Mouse (Mus musculus) embryonic facial prominence, embryonic 14.5 days (tissue): Measurements from ENCODE around the gene Wdr18. TPM values are rescaled to one million over a fixed set of nuclear protein-coding genes. Genes with fewer than 3 reads are reported as not detected.

Experiments
- ATAC-seq: fragments of 200-750 bp; cut with Nextera tagmentation; 2 replicates; pipeline ENCODE4 v1.8.0; 2017; ENCODE audit warnings: low read depth, moderate number of reproducible peaks, moderate TSS enrichment
- DNase-seq: peaks from one replicate; pipeline ENCODE4 v3.0.0-alpha.2; 2015; ENCODE audit warnings: low spot score
- H3K27ac ChIP-seq: fragments of 300-500 bp; sonication (generic); replicated peaks from 2 replicates; pipeline ENCODE4 v1.5.1; 2014; ENCODE audit warnings: low read depth, mild to moderate bottlenecking, low read length, moderate library complexity
- H3K27me3 ChIP-seq: fragments of 300-500 bp; sonication (generic); replicated peaks from 2 replicates; pipeline ENCODE4 v1.6.1; 2014; ENCODE audit warnings: low read length; ENCODE audit not compliant: control insufficient read depth, insufficient read depth
- H3K36me3 ChIP-seq: fragments of 300-500 bp; sonication (generic); 2 replicates; pipeline ENCODE4 v1.6.1; 2014; ENCODE audit warnings: low read length, mixed read lengths; ENCODE audit not compliant: control insufficient read depth, insufficient read depth
- H3K4me1 ChIP-seq: fragments of 300-500 bp; sonication (generic); 2 replicates; pipeline ENCODE4 v1.6.1; 2014; ENCODE audit warnings: antibody characterized with exemption, low read length; ENCODE audit not compliant: control insufficient read depth, insufficient read depth
- H3K4me2 ChIP-seq: fragments of 300-500 bp; sonication (generic); 2 replicates; pipeline ENCODE4 v1.6.1; 2014; ENCODE audit warnings: low read depth, mild to moderate bottlenecking, low read length, moderate library complexity, mixed read lengths
- H3K4me3 ChIP-seq: fragments of 300-500 bp; sonication (generic); 2 replicates; pipeline ENCODE4 v1.5.1; 2014; ENCODE audit warnings: low read depth, mild to moderate bottlenecking, low read length
- H3K9ac ChIP-seq: fragments of 300-500 bp; sonication (generic); 2 replicates; pipeline ENCODE4 v1.6.1; 2014; ENCODE audit warnings: low read depth, mild to moderate bottlenecking, low read length, moderate library complexity, mixed read lengths
- H3K9me3 ChIP-seq: fragments of 300-500 bp; sonication (generic); 2 replicates; pipeline ENCODE4 v1.6.1; 2016; ENCODE audit warnings: low read length; ENCODE audit not compliant: control insufficient read depth
- WGBS: fragments of 180-500 bp; shearing (Covaris S2); extraction: QIAGEN DNeasy Blood & Tissue Kit; methylation state at CpG from one replicate; pipeline ENCODE4 v1.1.7; 2014; 5-methylcytosine and 5-hydroxymethylcytosine counted together
- polyA plus RNA-seq: library from polyadenylated mRNA; unstranded; fragments of >200 nt; fragmentation: Nextera tagmentation; extraction: Ambion mirVana; gene quantifications from 2 replicates; pipeline ENCODE4 v1.2.1, GENCODE M21; 2014

The Wdr18 gene
- 97.4 and 100 TPM in 2 replicates for polyA plus RNA-seq

DNA sequence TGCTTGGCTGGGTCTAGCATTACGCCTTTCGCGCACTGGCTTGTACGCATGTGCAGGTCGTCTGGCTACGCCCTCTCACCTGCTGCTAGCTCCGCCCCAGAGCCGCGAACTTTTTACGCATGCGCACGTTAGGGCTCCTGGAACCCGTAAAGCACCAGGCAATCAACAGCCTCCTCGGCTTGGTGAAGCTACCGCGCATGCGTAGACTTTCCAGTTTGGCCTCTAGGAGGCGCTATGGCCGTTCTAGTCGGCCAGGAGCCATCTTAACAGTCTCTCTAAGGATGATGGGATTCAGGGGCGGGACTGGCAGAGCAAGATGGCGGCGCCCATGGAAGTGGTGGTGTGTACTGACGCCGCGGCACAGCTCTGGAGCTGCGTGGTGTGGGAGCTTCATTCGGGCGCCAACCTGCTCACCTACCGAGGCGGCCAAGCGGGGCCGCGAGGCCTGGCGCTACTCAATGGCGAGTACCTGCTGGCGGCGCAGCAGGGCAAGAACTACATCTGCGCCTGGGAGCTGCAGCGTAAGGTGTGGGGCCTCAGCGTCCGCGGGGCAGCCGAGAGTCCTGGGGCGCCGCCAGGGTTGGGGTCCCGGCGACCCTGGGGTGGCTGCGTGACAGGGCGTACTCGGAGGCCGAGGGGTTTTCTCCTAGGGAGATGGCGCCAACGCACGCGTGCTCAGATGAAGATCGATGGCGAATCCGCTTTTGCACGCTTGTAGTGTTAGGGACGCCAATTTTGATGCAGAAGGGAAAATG is at the start of gene Wdr18:
Wdr18 (plus strand) TSS at position 306 of the 755 bp plus-strand sequence.
- Histone ChIP-seq H3K9me3 (no peaks in the 10 kb centered on the region), H3K9ac (peak within 1 kb of the TSS; percentile 85), H3K4me2 (peak within 1 kb of the TSS; percentile 87), H3K27ac (peak within 1 kb of the TSS; percentile 74; the same call in 1 of the 2 replicates), H3K36me3 (peaks cover 27% of the 10 kb centered on the region), H3K27me3 (no peaks in the 10 kb centered on the region), H3K4me3 (peak within 1 kb of the TSS; percentile 99), H3K4me1 (peaks cover 6% of the 10 kb centered on the region)
- DNase-seq (peak; percentile 99), ATAC-seq (peak; percentile 96)
- WGBS = under 1% methylated on average over 48 of the region's 61 CpGs

DNA sequence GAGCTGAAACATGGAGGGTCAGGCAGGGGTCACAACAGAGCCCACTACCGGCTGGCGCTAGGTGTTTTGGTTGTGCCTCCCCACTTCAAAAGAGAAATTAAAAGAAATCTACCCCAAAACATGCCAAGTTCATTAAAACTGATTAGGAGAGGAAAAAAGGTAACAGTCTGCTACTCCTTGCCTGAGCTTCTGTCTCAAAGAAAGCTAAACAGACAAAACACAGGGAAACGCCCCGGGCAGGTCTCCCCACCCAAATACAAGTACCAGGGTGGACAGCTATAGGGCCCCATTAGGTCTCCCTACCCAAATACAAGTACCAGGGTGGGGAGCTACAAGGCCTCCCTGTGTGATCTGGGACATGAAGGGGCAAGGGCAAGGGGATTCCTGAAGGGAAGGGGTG is 49.4 kb upstream of the Wdr18 start, which contains the start of gene Gm26602:
Gm26602 (plus strand) TSS at position 301 of the 400 bp plus-strand sequence.
- no peak for ATAC-seq
- Histone ChIP-seq H3K4me1 (peaks cover 1% of the 10 kb centered on the region), H3K27ac (peak within 1 kb of the TSS; percentile 98; the same call in 1 of the 2 replicates), H3K4me2 (no peak within 1 kb of the TSS), H3K27me3 (no peaks in the 10 kb centered on the region), H3K4me3 (no peak within 1 kb of the TSS), H3K9ac (no peak within 1 kb of the TSS), H3K36me3 (peaks cover 39% of the 10 kb centered on the region), H3K9me3 (no peaks in the 10 kb centered on the region)
- DNase-seq = no peak
- WGBS = 92% methylated on average over 4 of the region's 4 CpGs

DNA sequence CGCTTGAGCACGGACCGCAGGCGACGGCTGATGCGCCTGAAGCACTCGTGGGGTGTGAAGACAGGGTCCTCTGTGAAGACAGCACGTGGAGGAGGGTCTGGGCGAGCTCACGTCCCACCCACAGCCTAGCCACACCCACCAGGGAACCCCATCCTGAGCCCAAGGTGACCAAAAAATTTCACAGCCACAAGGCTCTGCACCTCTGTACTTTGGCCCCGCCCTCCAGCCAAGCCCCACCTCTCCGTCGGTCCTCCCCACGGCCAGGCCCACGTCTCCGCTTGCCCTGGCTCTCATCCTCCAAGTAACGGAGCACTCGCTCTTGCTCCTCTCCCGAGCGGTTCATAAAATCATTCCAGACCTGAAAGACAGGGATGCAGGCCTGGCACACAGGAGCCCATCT is 47.5 kb upstream of the Wdr18 start:
- H3K36me3 ChIP-seq = peaks cover 26% of the 10 kb centered on the region
- 60% methylated on average over 20 of the region's 20 CpGs for WGBS
- H3K9ac ChIP-seq = no peak overlapping the region
- no peaks in the 10 kb centered on the region for H3K9me3 ChIP-seq
- ATAC-seq (no peak), DNase-seq (no peak)
- no peak overlapping the region for H3K27ac ChIP-seq
- H3K4me2 ChIP-seq = no peak overlapping the region
- H3K27me3 ChIP-seq = peaks cover 1% of the 10 kb centered on the region
- no peak overlapping the region for H3K4me3 ChIP-seq
- peaks cover 8% of the 10 kb centered on the region for H3K4me1 ChIP-seq

DNA sequence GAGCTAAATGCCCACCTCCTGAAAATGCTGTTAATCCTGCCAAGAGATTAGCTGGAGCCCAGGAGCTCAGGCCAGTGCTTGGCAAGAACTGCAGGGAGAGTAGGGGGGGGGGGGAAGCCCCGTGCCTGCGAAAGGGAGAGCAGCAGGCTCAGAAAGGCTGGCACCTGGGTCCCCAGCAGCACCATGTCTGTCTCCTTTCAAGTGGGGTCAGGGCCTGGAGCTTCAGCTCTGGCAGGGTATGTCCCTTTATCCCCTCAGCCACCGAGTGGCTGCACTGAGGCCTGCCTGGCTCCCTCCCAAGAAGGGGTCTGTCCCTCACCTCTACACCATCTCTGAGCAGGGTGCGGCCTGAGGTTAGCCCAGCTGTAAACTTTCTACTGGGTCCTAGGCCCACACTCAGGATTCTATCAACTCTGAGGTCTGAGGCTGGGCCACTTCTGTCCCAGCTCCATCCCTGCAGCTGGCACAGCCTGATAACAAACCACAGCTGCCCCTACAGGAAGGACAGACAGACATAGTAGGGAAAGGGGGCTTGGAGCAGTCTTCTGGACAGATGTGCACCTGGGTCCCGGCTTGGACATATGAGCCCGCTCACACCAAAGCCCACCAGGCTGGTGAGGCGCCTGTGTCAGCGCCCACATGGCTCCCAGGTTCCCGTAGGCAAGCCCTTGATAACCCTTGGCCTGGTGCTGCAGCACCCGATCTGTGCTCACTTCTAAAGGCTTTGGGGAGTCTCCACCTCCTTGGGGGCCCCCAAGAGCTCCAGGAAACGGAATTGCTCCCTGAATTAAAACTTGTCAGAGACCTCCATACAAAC is 45.6 kb upstream of the Wdr18 start:
- WGBS = 77% methylated on average over 8 of the region's 11 CpGs
- peak overlapping the region; percentile 22; the same call in 1 of the 2 replicates for H3K9ac ChIP-seq
- no peaks in the 10 kb centered on the region for H3K9me3 ChIP-seq
- peaks cover 20% of the 10 kb centered on the region for H3K27me3 ChIP-seq
- H3K4me2 ChIP-seq = no peak overlapping the region
- H3K4me1 ChIP-seq = peaks cover 8% of the 10 kb centered on the region
- no peak overlapping the region for H3K27ac ChIP-seq
- DNase-seq (no peak), ATAC-seq (no peak)
- peaks cover 26% of the 10 kb centered on the region for H3K36me3 ChIP-seq
- H3K4me3 ChIP-seq = no peak overlapping the region

DNA sequence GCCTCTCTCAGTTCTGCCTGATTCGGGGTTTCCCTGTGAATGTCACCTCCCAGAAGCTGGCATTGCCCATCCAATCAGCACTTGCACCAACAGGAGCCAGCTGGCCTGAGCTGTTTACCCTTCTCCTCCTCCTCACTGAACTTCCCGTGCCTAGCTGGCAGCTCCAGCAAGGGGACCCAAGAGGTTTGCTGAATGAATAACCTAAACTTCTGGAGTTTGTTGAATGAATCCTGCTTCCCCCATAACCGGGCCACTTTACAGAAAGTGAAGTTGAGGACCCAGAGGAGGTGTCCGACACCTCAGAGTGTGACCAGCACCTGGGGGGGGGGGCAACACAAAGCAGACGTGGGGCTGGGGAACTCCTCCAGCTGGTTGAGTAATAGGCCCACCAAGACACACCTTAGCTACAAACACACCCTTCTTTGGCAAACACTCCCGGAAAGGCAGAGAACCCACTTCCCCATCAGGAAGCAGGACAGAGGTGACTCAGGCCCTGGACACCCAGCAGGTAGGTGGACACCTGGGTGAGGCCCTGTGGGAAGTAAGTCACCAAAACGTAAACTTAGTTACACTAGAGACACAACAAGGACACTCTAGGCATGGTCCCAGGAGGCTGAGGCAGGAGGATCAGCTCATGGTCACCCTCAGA is 44.9 kb upstream of the Wdr18 start:
- no peak overlapping the region for H3K27ac ChIP-seq
- peaks cover 26% of the 10 kb centered on the region for H3K36me3 ChIP-seq
- H3K4me1 ChIP-seq = peaks cover 8% of the 10 kb centered on the region
- WGBS = 67% methylated on average over 6 of the region's 7 CpGs
- peak overlapping the region; percentile 97; the same call in 1 of the 2 replicates for H3K4me2 ChIP-seq
- no peak overlapping the region for H3K4me3 ChIP-seq
- H3K9me3 ChIP-seq = no peaks in the 10 kb centered on the region
- peaks cover 28% of the 10 kb centered on the region for H3K27me3 ChIP-seq
- ATAC-seq (no peak), DNase-seq (no peak)
- 0 out of 2 replicates have a peak overlapping the region, but pooled peaks have one; percentile 20 for H3K9ac ChIP-seq

DNA sequence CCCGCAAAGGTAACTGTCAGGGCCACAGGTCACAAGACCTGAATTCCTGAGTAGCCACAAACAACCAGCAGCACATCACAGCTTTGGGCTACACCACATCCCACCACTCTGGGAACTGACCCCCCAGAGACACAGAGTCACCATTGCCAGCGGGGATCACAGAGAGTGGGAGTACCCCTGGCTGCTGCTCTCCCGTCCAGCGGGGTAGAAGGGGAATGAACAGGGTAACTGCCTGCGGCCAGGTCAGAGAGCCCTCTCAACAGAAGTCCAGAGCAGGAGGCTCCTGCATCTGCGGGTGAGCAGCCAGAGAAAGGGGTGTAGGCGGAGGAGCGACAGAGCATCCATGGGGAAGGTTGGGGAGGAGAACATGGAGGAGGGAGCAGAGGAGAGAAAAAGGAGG is 43.9 kb upstream of the Wdr18 start:
- peaks cover 15% of the 10 kb centered on the region for H3K4me1 ChIP-seq
- H3K36me3 ChIP-seq = peaks cover 16% of the 10 kb centered on the region
- ATAC-seq = no peak
- 5% methylated on average over 8 of the region's 8 CpGs for WGBS
- H3K9ac ChIP-seq = peak overlapping the region; percentile 97
- peak overlapping the region; percentile 82 for H3K4me3 ChIP-seq
- H3K27ac ChIP-seq = peak overlapping the region; percentile 85; the same call in 1 of the 2 replicates
- H3K9me3 ChIP-seq = no peaks in the 10 kb centered on the region
- peaks cover 38% of the 10 kb centered on the region for H3K27me3 ChIP-seq
- H3K4me2 ChIP-seq = peak overlapping the region; percentile 97
- no peak for DNase-seq

DNA sequence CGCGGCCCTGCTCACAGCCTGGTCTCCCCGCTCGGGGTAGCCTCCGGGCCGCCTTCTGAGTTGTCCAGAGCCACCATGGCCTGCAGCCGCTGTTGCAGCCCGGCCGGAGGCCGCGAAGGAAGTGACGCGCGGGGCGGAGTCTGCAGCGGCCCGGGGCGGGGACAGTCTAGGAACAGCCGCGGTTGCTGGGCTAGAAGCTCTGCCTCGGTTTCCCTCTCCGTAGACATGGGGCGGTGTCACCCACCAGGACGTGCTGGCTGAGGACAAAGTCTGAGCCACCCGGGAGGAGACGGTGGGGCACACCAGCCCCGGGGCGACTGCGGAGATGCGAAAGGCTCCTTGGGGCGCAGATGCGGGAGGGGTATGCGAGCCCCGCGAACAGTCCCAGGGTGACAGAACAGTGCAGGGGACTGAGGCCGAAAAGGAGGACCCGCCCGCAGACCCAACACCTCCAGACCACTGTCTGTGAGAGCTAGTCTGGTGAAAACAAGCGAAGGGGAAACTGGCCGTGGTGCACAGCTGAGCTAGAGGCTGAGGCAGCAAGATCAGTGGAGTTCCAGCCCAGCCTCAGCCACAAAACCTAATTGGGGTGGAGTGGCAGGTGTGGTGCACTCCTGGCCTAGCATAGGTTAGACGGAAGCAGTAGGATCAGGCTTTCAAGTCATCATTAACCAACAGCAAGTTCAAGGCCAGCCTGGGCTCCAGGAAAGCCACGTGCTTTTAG is 43.0 kb upstream of the Wdr18 start, which contains the start of gene Kiss1r:
Kiss1r (plus strand) TSS at position 164 of the 724 bp plus-strand sequence.
- Histone ChIP-seq H3K9ac (peak within 1 kb of the TSS; percentile 97), H3K36me3 (peaks cover 7% of the 10 kb centered on the region), H3K4me3 (peak within 1 kb of the TSS; percentile 82), H3K27me3 (peaks cover 47% of the 10 kb centered on the region), H3K4me1 (peaks cover 21% of the 10 kb centered on the region), H3K9me3 (no peaks in the 10 kb centered on the region), H3K4me2 (peak within 1 kb of the TSS; percentile 97), H3K27ac (peak within 1 kb of the TSS; percentile 85)
- WGBS = 3% methylated on average over 23 of the region's 42 CpGs
- ATAC-seq = peak; percentile 89
- DNase-seq = peak; percentile 85
